Mouse (Mus musculus): Measurements from ENCODE around the gene Setd1a. TPM values are rescaled to one million over a fixed set of nuclear protein-coding genes. Genes with fewer than 3 reads are reported as not detected.

The Setd1a gene
- total and polyA plus RNA-seq, 3 experiments, result 4.5 to 51.0 (median 9.8) TPM

DNA sequence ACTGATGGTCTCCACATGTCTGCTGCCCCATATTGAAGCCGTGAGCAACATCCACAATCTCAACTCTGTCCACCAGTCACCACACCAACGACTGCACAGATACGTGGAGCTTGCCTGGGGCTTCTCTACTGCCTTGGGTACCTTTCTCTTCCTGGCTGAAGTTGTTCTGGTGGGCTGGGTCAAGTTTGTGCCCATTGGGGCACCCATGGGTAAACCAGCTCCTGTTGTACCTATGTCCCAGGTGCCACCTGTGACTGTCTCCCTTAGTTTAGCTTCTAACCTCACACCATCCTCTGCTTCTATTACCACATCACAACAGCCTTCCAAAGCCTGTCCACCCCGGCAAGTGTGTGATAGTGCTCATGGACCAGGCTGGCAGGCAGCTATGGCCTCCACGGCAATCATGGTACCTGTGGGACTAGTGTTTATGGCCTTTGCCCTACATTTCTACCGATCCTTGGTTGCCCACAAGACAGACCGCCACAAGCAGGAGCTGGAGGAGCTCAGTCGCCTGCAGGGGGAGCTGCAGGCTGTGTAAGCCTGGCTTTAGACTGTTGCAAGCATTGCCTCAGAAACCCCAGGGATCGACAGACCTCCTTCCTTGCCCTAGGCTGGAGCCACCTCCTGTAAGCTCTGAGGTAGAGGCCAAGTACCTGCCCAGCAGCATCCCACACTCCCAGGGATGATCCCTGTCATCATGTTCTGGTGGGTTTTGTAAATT is 2.6 kb upstream of the Setd1a start:
- Histone ChIP-seq H3K36me3 (replicated peaks in 1 of 2; ENCODE audit: control insufficient read depth in 1 of 2, insufficient read depth in 1 of 2, low read length in 1 of 2) (peaks cover 4 to 22% of the 10 kb centered on the region in 2 experiments), H3K9me3 (replicated peaks; ENCODE audit: low read length) (no peaks in the 10 kb centered on the region), H3K4me2 (ENCODE audit: insufficient read depth, low read depth, poor library complexity, severe bottlenecking) (no peak overlapping the region), H3K79me2 (replicated peaks; ENCODE audit: control insufficient read depth, extremely low read depth, insufficient read depth, poor library complexity, severe bottlenecking) (peaks cover 27% of the 10 kb centered on the region), H3K27ac (ENCODE audit: insufficient read depth, low read depth) (peak overlapping the region; percentile 13; the same call in 1 of the 2 replicates), H3K27me3 (replicated peaks) (no peaks in the 10 kb centered on the region), H3K9ac (ENCODE audit: insufficient read depth, low read depth) (peak overlapping the region; percentile 20; the same call in 1 of the 2 replicates), H3K4me3 (replicated peaks in 1 of 3; ENCODE audit: low read depth in 2 of 3, low read length in 2 of 3, poor library complexity in 1 of 3) (no peak overlapping the region), H3K4me1 (ENCODE audit: control insufficient read depth in 1 of 2, insufficient read depth in 2 of 2) (peaks cover 9 to 68% of the 10 kb centered on the region in 2 experiments)
- no peak for TF ChIP-seq POLR2A (IDR thresholded peaks at IDR 0.05; ENCODE audit: low read depth, low read length)
- no peak for TF ChIP-seq KAT2A (IDR thresholded peaks at IDR 0.05; ENCODE audit: insufficient replicate concordance, low read length)
- TF ChIP-seq JUND (conservative IDR thresholded peaks at IDR 0.05; ENCODE audit: low read depth, low read length), result no peak
- TF ChIP-seq USF2 (conservative IDR thresholded peaks at IDR 0.05; ENCODE audit: low read depth, low read length), result no peak
- TF ChIP-seq BHLHE40 (IDR thresholded peaks at IDR 0.05; ENCODE audit: low read depth, low read length), result no peak
- no peak for TF ChIP-seq POLR2AphosphoS2 (IDR thresholded peaks at IDR 0.05; ENCODE audit: low read depth, low read length)
- no peak for TF ChIP-seq MAZ (IDR thresholded peaks at IDR 0.05; ENCODE audit: low read depth, low read length)
- no peak for TF ChIP-seq ZKSCAN1 (IDR thresholded peaks at IDR 0.05; ENCODE audit: borderline replicate concordance, low read depth, low read length)
- TF ChIP-seq ETS1 (conservative IDR thresholded peaks at IDR 0.05; ENCODE audit: low read depth, low read length), result no peak
- TF ChIP-seq ZNF384 (IDR thresholded peaks at IDR 0.05; ENCODE audit: low read depth, low read length), result no peak
- no peak for TF ChIP-seq EP300 (IDR thresholded peaks at IDR 0.05; ENCODE audit: low read length)
- no peak for TF ChIP-seq USF1 (IDR thresholded peaks at IDR 0.05; ENCODE audit: low read depth, low read length)
- TF ChIP-seq CTCF (conservative IDR thresholded peaks at IDR 0.05 in 1 of 2, IDR thresholded peaks at IDR 0.05 in 1 of 2; ENCODE audit: low read depth in 2 of 2, low read length in 2 of 2), result peak; percentile 44 to 88; a peak in 3 of 4 replicates
- 0 out of 2 replicates have a peak, but pooled peaks have one; percentile 41 for TF ChIP-seq SIN3A (IDR thresholded peaks at IDR 0.05; ENCODE audit: low read length)
- no peak for TF ChIP-seq CHD1 (IDR thresholded peaks at IDR 0.05; ENCODE audit: low read depth, low read length)
- TF ChIP-seq JUN (IDR thresholded peaks at IDR 0.05; ENCODE audit: insufficient read depth, low read depth, low read length), result no peak
- TF ChIP-seq SMC3 (IDR thresholded peaks at IDR 0.05; ENCODE audit: low read depth, low read length), result peak; percentile 68
- no peak for TF ChIP-seq IRF4 (IDR thresholded peaks at IDR 0.05; ENCODE audit: low read depth, low read length)
- TF ChIP-seq ZMIZ1 (IDR thresholded peaks at IDR 0.05; ENCODE audit: low read depth, low read length), result 0 out of 2 replicates have a peak, but pooled peaks have one; percentile 18
- 0 out of 2 replicates have a peak, but pooled peaks have one; percentile 2 for TF ChIP-seq ZC3H11A (IDR thresholded peaks at IDR 0.05; ENCODE audit: low read depth, low read length)
- no peak for TF ChIP-seq ELF1 (IDR thresholded peaks at IDR 0.05; ENCODE audit: low read depth, low read length)
- no peak for TF ChIP-seq TBP (conservative IDR thresholded peaks at IDR 0.05; ENCODE audit: low read depth, low read length)
- TF ChIP-seq GABPA (IDR thresholded peaks at IDR 0.05; ENCODE audit: insufficient replicate concordance, low read depth, low read length), result no peak
- TF ChIP-seq NELFE (IDR thresholded peaks at IDR 0.05; ENCODE audit: low read depth, low read length), result 0 out of 2 replicates have a peak, but pooled peaks have one; percentile 43
- no peak for TF ChIP-seq MEF2A (IDR thresholded peaks at IDR 0.05; ENCODE audit: borderline replicate concordance, low read depth, low read length)
- no peak for TF ChIP-seq MXI1 (IDR thresholded peaks at IDR 0.05; ENCODE audit: low read depth, low read length)
- TF ChIP-seq RCOR1 (conservative IDR thresholded peaks at IDR 0.05; ENCODE audit: low read depth, low read length), result no peak
- TF ChIP-seq TCF12 (IDR thresholded peaks at IDR 0.05; ENCODE audit: low read depth, low read length), result peak; percentile 6; the same call in 1 of the 2 replicates
- peak; percentile 25; the same call in 1 of the 2 replicates for TF ChIP-seq HCFC1 (IDR thresholded peaks at IDR 0.05; ENCODE audit: low read depth, low read length)
- no peak for TF ChIP-seq UBTF (IDR thresholded peaks at IDR 0.05; ENCODE audit: low read depth, low read length)
- no peak for TF ChIP-seq MYC (IDR thresholded peaks at IDR 0.05; ENCODE audit: low read depth, low read length)
- peak; percentile 79 for TF ChIP-seq RAD21 (IDR thresholded peaks at IDR 0.05; ENCODE audit: low read depth, low read length)
- no peak for TF ChIP-seq PAX5 (IDR thresholded peaks at IDR 0.05; ENCODE audit: low read length)
- no peak for TF ChIP-seq E2F4 (IDR thresholded peaks at IDR 0.05; ENCODE audit: insufficient replicate concordance, low read depth, low read length)
- peak; percentile 36; the same call in 1 of the 2 replicates for TF ChIP-seq MAX (IDR thresholded peaks at IDR 0.05; ENCODE audit: low read length)
- no peak for TF ChIP-seq CHD2 (IDR thresholded peaks at IDR 0.05; ENCODE audit: low read length)
- TF ChIP-seq MAFK (IDR thresholded peaks at IDR 0.05; ENCODE audit: insufficient replicate concordance, low read length), result no peak
- TF ChIP-seq NRF1 (IDR thresholded peaks at IDR 0.05; ENCODE audit: low read depth, low read length), result no peak
- peak; percentile 89 for DNase-seq (ENCODE audit: extremely low read depth)
- dilution Hi-C loops (cut with MboI; ENCODE audit: extremely low pct_ligation_motif_present, extremely low pct_unique_long_range_greater_than_20kb, low sequenced_read_pairs), result no loop called here
- in situ Hi-C loops (cut with MboI; ENCODE audit: low pct_ligation_motif_present, low pct_unique_long_range_greater_than_20kb, low sequenced_read_pairs), result loop anchor here (5.0 to 25.0 kb wide), 2 partner anchors 412 to 1057 kb away; no protein-coding TSS in a partner anchor

All from CH12.LX (cell line).